Mouse (Mus musculus): Measurements from ENCODE around the gene Cox7a2.
A peak's percentile ranks its signal among the peaks of the same experiment; 100 is the strongest.

Gene Cox7a2

GRCm38 (mm10) chr9:79730301-79730700, 29.4 kb downstream of the Cox7a2 start:
- no peak for DNase-seq (ENCODE audit: low spot score)

GRCm38 (mm10) chr9:79723090-79723489, 36.6 kb downstream of the Cox7a2 start:
- DNase-seq (ENCODE audit: low spot score): no peak

GRCm38 (mm10) chr9:79721056-79721455, 38.6 kb downstream of the Cox7a2 start:
- DNase-seq (ENCODE audit: low spot score): peak; percentile 50

- no peak for DNase-seq (ENCODE audit: low spot score)
Observed at GRCm38 (mm10) chr9:79720143-79720542, 39.5 kb downstream of the Cox7a2 start.

GRCm38 (mm10) chr9:79719451-79719850, 40.2 kb downstream of the Cox7a2 start:
- no peak for DNase-seq (ENCODE audit: low spot score)

GRCm38 (mm10) chr9:79718481-79719370, 41.0 kb downstream of the Cox7a2 start, which contains the start of gene Col12a1:
Gene Col12a1, minus strand, starts transcription at chr9:79718831.
- DNase-seq (ENCODE audit: low spot score): peak; percentile 75

GRCm38 (mm10) chr9:79717836-79718475, 41.7 kb downstream of the Cox7a2 start:
- no peak for DNase-seq (ENCODE audit: low spot score)

GRCm38 (mm10) chr9:79716909-79717835, 42.5 kb downstream of the Cox7a2 start:
- DNase-seq (ENCODE audit: low spot score): peak; percentile 68

- no peak for DNase-seq (ENCODE audit: low spot score)
Observed at GRCm38 (mm10) chr9:79716496-79716895, 43.2 kb downstream of the Cox7a2 start.

- DNase-seq (ENCODE audit: low spot score): no peak
Observed at GRCm38 (mm10) chr9:79714471-79715045, 45.1 kb downstream of the Cox7a2 start.
